Mouse (Mus musculus) C2C12 (cell line): ENCODE data around the gene Bdkrb1.

Source experiments
- CTCF ChIP-seq: IDR thresholded peaks from one replicate; pipeline ENCODE4 v1.5.1; 2011; ENCODE audit not compliant: control insufficient read depth, insufficient read depth, insufficient read length
- MYOD1 ChIP-seq: IDR thresholded peaks from one replicate; pipeline ENCODE4 v1.6.1; 2011; ENCODE audit warnings: low read depth; ENCODE audit not compliant: control insufficient read depth, insufficient read length

- TF ChIP-seq MYOD1, result no peak
- no peak for TF ChIP-seq CTCF
These were observed 31.6 kb downstream of the Bdkrb1 start for GRCm38 (mm10) chr12:105634374-105635067.
